Mouse (Mus musculus): Measurements from ENCODE around the gene 4930430F08Rik. TPM values are rescaled to one million over a fixed set of nuclear protein-coding genes. Genes with fewer than 3 reads are reported as not detected.
"Not testable (repeated sequence)": the region's sequence is repeated elsewhere in the genome, so short reads cannot be mapped to it uniquely, and the experiment has no call there.

Gene 4930430F08Rik
- 1 to 10 TPM; 4.6 to 5.1 TPM for total RNA-seq (2021)
- long read RNA-seq, experiment 1, transcript 4930430F08Rik-201 (7 exons, 2,564 nt): major isoform, 5 of 6 reads
- long read RNA-seq, experiment 1, partial matches to known transcripts: 1 of 6 reads
- long read RNA-seq, experiment 1, other reads (novel, unspliced or antisense): 0 of 6 reads
- long read RNA-seq, experiment 2, transcript 4930430F08Rik-201 (7 exons, 2,564 nt): major isoform, 6 of 7 reads
- long read RNA-seq, experiment 2, partial matches to known transcripts: 0 of 7 reads
- long read RNA-seq, experiment 2, other reads (novel, unspliced or antisense): 1 of 7 reads

DNA sequence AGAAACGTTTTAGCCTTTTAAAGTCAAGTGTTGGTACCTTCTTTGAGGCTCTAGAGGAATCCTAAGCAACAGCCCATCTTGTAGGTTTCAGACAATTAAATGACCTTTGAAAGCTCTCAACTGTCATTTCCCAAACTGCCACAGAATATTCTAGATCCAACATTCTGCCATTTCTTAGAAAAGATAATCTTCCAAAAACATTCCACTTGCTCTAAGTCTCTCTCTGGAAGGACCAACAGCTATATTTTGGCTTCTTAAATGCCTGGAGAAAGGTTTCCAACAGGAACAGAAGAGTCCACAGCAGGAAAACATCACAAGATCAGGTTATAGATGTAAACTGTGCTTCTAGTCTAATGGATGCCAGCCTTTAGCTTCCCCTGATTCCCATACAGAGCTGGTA is at the start of gene 4930430F08Rik, which contains the start of gene 1700017N19Rik:
4930430F08Rik (minus strand) TSS at position 101 of the 400 bp plus-strand sequence.
1700017N19Rik (plus strand) TSS at position 162 of the 400 bp plus-strand sequence.
- intact Hi-C loops (cut with DNase I): no loop called here
- DNase-seq: no peak

DNA sequence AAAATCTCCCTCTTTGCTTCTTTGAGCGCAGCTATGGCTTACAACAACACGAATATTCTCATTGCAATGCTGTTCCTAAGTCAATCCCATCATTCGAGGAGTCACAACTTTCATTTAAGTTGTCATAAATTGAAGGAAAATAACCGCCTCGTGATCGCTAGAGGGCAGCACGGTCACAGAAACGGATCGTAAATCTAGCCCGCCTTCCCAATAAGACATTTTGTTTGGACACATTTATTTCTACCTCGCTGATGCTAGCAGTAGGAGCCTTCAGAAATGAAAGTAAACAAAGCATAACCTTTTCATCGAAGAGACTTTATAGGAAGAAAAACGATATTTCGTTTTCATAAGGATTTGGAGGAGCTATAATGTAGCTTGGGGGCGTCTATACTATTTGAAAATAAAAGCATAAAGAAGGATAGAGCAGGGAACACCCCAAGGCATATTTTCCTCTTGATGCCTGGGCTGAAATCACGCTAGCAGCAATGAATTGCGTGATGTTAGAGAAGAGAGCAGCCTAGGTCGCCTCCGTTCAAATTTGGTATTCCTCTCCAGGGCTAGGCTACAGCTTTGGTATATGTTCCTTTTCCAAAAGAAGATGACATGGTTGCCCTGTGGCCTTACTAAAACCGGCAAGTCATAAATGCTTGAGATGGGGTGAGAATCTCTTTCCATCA is 39.7 kb upstream of the 4930430F08Rik start:
- peak; percentile 35 to 52 for DNase-seq
- intact Hi-C loops (cut with DNase I): loop anchor here (10.0 kb wide), 1 partner anchor 1815 kb away; no protein-coding TSS in a partner anchor

DNA sequence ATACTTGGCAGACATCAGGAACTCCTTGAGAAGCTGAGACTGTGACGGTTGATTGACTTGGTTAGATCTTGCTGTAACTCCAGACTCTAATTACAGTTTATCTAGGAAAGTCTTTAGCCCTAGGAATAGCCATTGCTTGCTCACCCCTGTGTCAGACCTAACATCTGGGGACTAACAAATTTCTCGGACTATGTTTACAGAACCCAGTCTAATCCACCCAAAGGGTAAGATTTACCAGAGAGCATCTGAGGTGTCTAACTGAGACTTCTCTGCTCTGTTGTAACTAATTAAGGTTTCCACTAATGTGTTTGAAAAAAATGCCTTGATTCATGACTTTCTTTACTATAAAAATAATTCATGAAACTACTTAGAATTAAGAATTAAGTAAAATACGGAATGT is 32.3 kb upstream of the 4930430F08Rik start:
- intact Hi-C loops (cut with DNase I): no loop called here
- DNase-seq: no peak

DNA sequence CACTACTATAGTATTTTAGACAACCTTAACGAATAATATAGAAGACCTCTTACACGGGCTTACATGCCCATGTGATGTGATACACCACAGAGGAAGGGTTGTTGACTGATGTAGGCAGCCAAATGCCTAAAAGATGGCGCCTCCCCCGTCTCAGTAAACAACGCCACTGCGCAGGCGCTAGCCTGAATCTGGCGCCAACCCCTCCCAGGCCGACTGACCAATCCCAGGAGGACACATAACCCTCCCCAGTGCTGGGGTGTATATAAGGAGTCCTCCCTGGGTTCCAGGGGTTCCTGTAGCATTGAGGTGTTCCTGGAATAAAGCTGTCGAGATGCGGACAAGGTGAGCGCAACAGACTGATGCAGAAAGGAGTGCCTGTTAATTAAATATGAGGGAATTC is 29.8 kb upstream of the 4930430F08Rik start:
- intact Hi-C loops (cut with DNase I): no loop called here
- DNase-seq: no peak

DNA sequence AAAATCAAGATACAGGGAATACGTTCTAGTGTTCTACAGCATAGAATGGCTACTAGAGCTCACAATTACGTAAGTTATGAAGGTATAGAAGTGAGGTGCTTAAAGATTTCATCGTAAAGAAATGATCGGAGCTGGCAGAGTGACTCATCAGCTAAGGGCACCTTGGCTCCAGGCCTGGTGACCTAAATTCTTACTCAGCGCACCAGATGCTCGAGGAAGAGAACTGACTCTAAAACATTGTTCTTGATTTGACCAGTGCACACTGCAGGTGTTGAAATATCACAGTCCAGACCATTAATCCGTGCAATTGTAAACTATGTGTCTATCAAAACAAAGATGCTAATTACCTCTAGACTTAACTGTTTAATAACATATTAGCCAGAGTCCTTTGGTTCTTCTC is 29.3 kb upstream of the 4930430F08Rik start:
- intact Hi-C loops (cut with DNase I): no loop called here
- no peak for DNase-seq

DNA sequence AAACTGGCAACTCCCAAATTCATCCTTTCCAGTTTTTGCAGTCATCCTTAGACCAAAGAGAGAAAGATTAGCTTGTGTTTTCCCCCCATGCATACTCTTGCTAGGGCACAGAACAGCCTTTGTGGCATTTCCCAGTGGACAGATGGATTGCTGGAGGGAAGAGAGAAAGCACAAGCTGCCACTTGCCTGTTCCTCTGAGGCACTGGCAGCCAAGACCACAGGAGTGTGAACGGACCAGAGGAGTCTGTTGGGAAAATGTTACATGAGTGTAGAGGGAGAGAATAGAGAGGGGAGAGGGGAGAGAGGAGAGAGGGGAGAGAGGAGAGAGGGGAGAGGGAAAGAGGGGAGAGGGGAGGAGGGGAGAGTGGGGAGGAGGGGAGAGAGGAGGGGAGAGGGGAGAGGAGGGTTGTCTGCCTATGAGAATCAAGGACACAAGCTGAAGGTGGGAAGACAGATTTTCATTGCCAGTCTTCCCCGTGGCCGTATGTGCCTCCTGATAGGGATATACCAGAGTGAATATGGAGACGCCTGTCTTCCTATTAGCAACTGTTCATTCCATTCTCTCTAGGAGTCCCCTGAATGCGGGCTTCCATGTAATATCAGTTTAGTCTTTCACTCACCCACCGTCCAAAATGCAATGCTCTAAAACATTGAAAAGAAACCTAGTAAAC is 27.1 kb upstream of the 4930430F08Rik start:
- DNase-seq: no peak
- intact Hi-C loops (cut with DNase I): no loop called here

DNA sequence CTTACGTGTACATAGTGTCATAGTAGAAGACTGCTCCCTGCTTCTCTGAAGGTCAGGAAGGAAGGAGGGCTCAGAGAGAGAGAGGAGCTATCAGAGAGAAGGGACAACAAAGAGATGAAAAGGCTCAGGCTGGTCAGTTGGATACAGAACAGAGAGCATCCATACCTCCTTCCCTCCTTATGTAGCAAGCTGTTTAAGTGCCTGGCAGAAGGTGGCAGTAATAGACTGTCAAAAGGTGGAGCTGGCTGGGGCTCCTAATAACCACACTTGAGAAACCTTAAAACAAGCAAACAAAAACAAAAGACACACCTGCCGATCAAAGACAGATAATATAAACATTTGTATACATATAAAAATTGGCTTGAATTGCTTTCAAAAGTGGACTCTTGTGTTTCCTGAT is 14.0 kb upstream of the 4930430F08Rik start:
- intact Hi-C loops (cut with DNase I): no loop called here
- DNase-seq: no peak

DNA sequence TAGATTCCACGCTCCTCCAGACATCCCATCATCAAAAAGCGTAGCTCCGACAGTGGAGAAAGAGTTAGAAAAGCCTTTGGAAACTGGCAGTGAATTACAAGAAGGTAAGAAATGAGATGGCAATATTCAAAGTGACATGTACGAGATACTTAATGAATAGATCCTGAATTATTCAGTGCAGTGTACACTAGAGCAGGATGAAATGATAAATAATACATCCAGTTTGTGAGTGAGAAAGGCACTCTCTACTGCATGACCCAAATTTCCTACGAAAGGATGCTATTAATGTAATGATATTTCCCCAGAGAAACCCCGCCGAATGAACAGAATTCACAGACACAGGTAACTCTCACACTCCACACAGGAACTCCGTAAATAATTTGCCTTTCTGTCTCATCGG is 13.3 kb upstream of the 4930430F08Rik start:
- DNase-seq: no peak
- intact Hi-C loops (cut with DNase I): no loop called here

DNA sequence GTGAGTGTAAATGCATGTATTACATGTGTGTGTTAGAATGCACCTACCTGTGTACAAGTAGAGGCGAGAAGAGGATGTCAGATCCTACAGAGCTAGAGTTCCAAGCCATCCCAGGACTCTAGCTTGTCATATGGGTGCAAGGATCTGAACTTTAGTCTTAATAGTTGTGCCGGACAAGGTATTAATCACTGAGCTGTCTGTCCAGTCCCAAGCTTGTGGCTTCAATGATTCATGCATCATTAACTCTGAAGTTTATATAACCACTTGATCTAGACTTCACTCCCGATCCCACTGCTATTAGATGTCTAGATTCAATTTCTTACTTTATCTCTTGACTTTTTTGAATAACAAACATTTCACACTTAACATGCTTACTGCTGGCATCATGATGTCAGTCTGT is 8.1 kb upstream of the 4930430F08Rik start:
- no peak for DNase-seq
- intact Hi-C loops (cut with DNase I): no loop called here

DNA sequence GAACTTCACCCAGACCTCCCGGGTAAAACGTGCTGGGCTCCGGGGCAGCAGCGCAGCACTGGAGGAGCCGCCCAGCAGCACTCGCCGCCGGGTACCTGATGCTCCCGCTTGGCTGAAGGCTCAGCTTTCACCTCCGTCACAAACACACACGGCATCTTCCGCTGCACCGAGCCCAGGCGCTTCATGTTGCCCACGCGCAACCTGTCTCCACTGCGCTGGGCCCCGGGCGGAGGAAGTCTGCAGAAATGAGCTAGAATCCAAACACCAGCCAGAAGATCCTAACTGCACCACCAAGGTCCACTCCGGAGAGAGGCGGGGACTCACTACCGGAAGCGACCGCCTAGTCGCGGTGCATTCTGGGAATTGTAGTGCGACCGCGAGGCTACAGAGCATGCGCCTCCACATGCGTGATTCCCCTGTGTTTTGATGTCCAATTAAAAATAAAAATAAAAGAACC is 1.3 kb downstream of the 4930430F08Rik start:
- DNase-seq: peak; percentile 88 to 93
- intact Hi-C loops (cut with DNase I): no loop called here

DNA sequence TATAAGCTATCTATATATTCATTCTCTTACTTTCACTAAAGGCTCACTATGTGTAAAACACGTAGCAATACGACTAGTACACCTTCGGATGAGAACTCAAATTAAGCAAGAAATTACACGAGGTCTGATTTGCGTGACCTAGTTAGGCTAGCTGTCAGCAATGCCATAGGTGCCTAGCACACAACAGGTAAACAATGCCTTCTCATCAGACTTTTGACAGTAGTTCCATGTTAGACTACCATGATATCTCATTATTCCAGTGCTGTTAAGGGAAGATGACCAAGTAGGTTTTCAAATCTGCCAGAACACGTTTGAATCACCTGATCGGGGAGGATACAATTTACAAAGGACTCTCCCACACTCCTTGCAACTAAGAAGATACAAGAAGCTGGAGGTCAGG is 1.7 kb downstream of the 4930430F08Rik start:
- no peak for DNase-seq
- intact Hi-C loops (cut with DNase I): no loop called here

DNA sequence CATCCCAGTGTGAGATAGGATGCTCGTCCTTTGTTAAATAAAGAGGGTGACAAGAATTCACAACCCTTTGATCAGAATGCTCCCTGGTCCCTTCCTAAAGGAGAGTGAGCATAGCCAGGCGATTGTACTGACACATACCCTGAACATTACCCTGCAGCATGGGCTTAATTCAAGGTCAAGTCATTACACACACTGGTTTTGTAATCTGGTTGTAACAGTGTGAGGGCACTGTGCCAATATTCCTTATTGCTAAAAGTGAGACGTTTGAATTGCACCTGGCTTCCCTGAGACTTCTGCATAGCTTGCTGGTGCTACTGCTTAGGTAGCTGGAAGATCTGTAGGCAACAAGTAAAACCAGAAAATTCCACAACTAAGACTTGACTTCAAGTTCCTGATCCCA is 6.0 kb downstream of the 4930430F08Rik start:
- intact Hi-C loops (cut with DNase I): no loop called here
- DNase-seq: no peak

DNA sequence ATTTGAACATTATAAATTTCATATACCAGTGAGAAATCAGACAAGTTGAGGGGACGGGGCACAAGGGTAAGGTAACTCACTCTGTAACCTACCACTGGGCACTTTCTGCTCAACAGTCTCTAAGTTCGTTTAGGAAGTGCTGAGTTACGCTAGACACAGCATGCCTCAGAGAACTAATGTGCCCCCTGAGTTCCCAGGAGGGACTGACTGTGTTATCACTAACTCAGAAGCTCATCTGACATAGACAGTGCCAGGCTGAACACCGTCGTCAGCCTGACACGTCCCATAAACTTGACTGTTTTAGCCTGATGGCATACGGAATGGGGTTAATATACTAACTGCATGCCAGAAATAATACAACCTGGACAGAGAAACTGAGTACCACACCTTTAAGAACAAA is 14.9 kb downstream of the 4930430F08Rik start:
- intact Hi-C loops (cut with DNase I): no loop called here

DNA sequence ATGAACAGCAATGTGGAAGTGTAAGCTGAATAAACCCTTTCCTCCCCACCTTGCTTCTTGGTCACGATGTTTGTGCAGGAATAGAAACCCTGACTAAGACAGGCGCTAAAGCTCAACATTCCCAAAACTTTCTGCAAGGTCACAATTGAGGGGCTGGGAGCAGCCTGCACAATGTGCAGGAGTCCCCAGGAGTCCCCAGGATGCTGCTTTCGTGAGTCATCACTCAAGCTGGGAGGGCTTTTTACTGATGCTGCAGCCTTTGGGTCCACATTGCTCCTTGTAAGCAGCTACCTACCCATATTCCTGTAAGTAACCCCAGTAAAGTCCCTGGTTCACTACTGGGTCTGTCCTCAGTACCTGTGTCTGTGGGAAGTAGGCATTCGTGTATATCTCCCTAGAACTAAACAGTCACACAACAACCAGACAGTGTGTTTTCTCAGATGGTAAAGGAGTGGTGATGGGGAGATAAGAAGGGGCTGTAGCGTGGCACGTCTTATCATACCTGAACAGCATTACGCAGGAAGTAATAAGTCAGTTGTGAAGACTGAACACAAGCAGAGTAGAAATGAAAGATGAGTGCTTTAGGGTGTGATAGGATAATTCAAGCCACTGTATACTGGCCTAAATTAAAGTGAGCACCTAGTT is 15.6 kb downstream of the 4930430F08Rik start:
- intact Hi-C loops (cut with DNase I): no loop called here
- no peak for DNase-seq

More for the DNA sequence above, 14.9 kb downstream of the 4930430F08Rik start:
- no peak for DNase-seq

DNA sequence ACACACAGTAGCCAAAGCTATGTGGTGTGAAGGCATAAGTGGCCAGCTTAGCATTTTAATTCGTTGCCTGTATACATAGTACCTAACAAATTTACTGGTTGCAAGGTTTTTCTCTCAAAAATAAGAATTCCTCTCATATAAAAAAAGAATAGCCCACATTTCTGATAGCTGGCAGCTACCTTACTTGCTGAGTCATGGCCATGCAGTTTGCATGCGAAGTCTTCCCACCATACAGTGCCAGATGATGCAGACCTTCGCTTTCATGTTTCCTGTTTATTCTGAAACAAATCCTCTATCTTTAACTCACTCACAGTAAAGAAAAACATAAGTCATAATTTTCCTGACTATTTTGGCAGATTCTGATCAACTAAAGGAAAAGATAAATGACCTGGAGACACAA is 18.5 kb downstream of the 4930430F08Rik start:
- no peak for DNase-seq
- intact Hi-C loops (cut with DNase I): no loop called here

DNA sequence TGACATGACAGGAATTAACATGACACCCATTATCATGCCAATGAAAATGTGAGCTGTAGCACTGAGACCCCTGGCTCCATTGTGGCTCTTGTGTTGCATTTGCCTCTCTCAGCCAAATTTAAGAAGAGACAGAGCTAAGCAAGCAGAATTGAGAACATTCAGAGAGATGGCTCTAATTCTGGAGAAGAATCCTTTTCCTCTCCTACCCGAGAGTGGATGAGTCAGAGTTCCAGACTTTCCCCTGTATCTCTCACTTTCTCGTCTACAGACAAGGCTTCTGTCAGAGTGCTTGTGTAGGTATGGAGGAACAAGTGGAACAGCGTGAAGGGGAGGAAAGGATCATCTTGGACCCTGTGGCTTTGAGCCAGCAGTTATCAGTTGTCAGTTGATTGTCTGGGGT is 26.1 kb downstream of the 4930430F08Rik start:
- DNase-seq: no peak
- intact Hi-C loops (cut with DNase I): no loop called here

DNA sequence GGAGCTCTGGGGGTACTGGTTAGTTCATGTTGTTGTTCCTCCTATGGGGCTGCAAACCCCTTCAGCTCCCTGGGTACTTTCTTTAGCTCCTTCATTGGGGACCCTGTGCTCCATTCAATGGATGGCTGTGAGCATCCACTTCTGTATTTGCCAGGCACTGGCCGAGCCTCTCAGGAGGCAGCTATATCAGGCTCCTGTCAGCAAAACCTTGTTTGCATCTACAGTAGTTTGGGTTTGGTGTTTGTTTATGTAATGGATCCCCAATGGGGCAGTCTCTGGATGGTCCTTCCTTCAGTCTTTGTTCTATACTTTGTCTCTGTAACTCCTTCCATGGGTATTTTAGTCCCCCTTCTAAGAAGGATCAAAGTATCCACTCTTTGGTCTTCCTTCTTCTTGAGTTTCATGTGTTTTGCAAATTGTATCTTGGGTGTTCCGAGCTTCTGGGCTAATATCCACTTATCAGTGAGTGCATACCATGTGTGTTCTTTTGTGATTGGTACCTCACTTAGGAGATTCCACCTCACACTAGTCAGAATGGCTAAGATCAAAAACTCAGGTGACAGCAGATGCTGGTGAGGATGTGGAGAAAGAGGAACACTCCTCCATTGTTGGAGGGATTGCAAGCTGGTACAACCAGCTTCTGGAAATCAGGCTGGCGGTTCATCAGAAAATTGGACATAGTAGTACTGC is 29.9 kb downstream of the 4930430F08Rik start:
- DNase-seq; intact Hi-C loops (cut with DNase I): not testable (repeated sequence)

DNA sequence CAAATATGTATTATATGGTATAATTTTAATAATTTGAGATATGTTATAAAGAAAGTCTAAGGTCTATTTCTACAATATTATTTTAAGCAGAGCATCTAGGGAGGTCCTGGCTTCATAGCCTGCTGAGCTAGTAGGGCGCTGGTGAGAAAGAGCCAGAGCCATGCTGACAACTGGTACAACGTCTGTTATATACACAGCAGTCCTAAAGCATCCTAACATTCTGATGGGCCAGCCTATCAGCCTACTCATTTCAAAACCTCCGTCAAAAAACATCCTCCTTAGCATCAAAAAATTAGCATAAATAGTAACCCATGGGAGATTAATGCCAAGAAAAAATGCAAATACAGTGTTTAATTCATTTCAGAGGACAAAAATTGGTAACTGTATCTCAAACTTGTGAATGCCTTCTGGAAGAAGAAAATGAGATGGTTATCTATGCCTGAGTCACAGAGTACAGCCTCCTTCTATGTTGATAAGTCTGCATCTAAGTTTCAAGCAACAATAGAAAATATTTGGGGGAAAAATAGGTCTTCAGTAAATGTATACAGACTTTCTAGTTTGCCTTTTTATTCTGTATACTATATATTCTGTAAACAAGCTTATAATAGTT is 33.6 kb downstream of the 4930430F08Rik start:
- DNase-seq: no peak
- intact Hi-C loops (cut with DNase I): no loop called here

DNA sequence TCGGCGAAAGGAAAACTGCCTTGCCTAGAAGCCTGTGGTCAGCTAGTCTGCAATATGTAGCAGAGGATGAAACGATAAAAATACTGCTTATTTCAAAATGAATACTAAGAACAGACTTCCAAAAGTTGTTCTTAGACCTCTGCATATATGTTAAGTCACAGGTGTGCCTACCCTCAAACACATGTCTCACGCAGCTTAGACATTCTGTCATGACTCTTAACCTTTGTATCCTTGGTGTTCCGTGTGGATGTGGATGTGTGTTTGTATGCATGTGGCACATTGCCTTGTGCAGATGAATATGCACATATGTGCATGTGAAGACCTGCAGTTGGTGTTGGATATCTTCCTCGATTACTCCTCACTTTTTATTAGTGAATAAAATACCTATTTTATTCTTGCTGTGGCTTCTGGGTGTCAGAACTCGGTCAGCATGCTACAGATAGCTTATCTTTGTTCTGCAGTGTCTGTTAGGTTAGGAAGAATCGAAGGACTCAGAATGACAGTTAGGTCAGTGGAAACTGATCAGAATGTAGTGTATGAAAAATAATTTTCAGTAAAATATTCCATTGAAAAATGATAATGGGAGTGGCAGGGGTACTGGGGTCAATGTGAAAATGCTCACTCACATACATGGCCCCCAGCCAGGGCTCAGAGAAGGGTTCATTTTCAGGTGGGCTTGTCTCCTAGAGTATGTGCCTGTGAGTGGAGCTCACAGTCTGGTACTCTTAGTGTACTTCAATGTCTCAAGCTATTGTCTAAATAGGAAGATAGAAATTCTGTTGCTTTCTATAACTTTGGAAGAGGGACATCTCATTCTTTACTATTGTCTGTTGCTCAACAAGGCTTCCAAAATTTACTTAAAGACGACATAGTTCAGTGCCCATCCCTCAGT is 65.5 kb downstream of the 4930430F08Rik start:
- intact Hi-C loops (cut with DNase I): no loop called here
- DNase-seq: no peak
